Mouse (Mus musculus) A20 (cell line): ENCODE data around the gene Ttc7.
"Not testable (repeated sequence)": the region's sequence is repeated elsewhere in the genome, so short reads cannot be mapped to it uniquely, and the experiment has no call there.

ENCODE experiments used
- DNase-seq: peaks from one replicate; pipeline ENCODE4 v3.0.0-alpha.2; 2011; ENCODE audit warnings: low read depth, low spot score

Gene Ttc7

DNA sequence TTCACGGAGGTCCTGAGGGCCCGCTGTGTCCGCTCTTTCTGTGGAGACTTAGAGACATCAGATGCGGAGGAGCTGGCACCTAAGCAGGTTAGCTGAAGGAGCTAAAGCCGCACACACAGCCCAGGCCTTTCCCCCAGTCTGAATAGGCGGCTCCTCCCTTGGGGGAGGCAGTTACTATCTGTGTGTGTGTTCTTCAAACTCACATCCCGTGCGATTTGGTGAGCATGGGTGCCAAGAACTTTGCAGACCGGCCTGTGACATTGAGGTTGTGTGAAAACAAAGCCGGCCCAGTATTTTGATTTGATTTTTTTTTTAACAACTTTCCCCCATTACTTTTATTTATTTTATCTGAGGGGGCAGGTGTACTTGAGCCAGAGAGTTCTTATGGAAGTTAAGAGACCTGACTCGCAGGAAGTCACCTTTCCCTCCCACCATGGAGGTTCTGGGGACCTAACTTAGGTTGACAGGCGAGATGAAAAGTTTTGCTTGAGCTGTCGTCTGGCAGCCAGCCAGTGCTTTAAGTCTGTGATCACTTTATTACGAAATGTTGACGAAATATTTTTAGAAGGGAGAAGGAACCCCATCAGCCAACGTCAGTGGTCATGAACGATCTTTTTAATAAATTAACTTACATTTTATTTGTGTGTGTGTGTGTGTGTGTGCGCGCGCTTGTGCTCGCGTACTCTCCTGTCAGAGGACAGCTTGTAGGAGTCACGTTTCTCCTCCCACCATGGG is 3.2 kb downstream of the Ttc7 start:
- no peak for DNase-seq

DNA sequence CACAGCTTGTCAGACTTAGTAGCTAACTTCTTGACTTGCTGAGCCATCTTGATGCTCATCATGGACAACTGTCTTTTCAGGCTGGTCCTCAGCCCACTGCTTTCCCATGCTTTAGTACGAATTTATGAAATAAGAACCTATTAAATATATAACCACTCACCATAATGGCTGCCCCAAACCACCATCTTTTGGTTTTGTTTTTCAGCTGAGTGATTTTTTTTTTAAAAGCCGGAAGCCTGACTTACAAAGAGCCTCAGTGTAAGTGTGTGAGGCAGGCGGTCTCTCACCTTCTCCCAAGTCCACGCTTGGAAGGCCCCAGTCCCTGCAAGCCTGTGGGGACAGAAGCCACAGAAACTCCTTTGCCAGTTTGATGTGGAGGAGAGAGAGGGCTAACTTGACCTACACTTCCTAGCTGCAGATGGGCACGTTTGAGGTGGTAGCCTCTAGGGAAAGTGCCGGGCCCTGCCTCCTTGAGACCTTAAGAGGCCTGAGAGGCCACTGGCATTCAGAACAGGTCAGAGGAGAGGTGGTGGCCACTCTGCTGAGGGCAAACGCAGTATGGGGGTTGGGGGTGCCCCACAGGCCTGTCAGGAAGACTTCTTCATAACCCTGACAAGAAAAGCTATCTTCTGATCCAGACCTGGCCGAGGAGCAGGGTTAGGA is 3.9 kb downstream of the Ttc7 start:
- DNase-seq = no peak

GRCm38 (mm10) chr17:87287197-87287777 is 4.6 kb downstream of the Ttc7 start:
- DNase-seq = no peak

- DNase-seq = no peak
Observed at GRCm38 (mm10) chr17:87288131-87288530, 5.4 kb downstream of the Ttc7 start.

DNA sequence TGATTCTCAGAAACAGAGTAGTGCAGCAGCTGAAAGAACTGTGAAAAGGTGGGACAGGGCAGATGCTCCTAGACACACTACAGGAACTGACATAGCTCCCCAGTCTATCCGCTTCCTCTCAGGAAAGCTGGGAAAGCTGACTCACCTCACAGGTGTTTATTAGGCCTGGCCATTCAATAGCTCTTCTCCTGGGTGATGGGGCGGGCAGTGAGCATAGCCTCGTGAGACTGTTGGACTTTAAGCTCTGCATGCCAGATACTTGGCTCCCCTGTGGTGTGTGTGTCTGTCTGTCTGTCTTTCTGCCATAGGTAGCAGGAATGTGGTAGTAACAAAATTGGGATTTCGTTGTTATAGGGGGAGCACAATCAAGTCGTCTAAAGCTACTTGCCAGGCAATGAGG is 6.7 kb downstream of the Ttc7 start:
- no peak for DNase-seq

DNA sequence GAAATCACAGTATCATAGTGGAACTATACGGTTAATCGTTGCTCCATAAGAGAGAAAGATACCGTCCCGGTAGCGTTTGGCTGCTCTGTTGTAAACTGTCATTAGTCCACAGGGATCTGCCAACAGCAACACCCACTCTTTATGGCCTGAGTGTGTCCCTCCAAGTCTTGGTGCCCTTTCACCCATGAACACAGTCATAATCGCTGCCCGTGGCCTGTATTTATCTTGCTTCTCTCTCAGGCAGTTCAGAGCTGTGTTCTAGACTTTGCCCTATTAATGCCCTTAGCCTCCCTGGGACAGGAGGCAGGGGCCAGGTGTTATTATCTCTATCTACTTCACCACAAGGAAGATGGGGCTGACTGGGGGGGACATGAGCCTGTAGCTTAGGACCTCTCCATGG is 8.4 kb downstream of the Ttc7 start:
- DNase-seq = no peak

DNA sequence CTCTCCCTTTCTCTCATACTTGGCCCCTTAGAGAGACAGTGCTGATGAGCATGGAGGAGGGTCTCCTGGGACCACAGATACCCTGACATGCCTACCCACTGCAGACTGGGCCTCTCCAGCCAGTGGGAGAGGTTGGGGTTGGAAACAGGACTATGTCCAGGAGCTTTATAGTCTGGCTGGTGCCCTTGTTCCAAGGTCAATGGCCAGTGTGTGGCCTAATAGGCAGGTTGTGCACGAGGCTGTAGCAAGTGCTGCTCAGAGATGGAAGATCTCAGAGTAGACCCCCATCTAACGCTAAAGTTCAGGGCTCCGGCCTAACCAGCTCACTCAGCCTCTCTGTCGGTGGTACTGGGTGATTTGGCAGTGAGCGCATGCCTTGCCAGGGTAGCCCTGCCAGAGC is 9.1 kb downstream of the Ttc7 start:
- DNase-seq = no peak

DNA sequence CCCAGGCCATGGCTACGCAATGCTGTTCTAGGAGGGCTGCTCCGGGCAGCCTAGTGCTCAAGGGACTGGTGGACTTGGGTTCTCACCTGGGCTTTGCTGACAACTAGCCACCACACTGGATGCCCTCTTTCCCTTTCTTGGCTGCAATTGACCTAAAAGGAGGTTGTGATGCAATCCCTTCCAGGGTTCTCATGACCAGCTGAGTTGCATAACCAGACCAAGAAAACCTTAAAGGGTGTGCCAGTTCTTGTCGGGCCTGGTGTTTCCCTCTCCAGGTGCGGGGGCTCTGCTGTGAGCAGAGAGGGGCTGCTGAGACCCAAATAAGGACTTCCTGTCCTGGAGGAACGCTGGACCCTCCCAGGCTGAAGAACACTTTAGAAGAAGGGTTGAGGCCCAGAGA is 10.4 kb downstream of the Ttc7 start:
- DNase-seq = no peak

GRCm38 (mm10) chr17:87295738-87296137 is 13.1 kb downstream of the Ttc7 start:
- DNase-seq = no peak

DNA sequence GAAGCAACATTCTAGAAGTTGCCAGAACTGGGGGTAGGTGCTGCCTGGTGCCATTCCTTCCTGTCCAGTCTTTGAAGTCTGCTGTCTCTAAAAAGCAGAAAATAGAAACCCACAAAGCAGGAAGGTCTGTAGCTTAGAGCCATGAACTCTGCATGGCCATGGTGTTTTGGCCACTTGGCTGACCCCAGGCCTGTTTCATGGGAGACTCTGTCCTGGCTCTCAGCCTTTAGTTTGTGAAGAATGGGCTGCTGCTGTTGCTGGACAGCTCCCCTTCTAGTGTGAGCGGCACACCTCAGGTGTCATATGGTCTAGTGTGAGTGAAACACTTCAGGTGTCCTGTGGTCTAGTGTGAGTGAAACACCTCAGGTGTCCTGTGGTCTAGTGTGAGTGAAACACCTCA is 14.0 kb downstream of the Ttc7 start:
- not testable (repeated sequence) for DNase-seq

- DNase-seq = peak; percentile 50
Observed at GRCm38 (mm10) chr17:87298944-87299343, 16.3 kb downstream of the Ttc7 start.

DNA sequence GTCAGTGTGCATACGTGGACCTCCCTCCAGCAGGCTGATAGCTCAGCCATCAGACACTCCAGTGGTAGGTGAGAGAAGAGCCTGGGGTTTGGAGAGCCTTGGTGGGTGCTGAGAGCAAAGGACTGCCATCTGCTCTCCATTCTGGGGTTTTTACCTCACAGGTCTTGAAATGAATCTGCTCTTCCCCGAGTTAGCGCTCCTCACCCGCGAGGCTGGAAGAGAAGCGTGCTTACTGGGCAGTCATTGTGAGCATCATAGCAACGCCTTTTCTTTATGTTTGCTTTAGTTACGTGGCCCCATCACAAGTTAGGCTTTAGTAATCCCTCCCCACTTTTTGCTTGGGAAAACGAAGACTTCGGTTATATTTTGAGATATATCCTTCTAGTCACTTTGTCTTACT is 17.7 kb downstream of the Ttc7 start:
- peak; percentile 42 for DNase-seq

- peak; percentile 76 for DNase-seq
Observed at GRCm38 (mm10) chr17:87301607-87302006, 18.9 kb downstream of the Ttc7 start.

DNA sequence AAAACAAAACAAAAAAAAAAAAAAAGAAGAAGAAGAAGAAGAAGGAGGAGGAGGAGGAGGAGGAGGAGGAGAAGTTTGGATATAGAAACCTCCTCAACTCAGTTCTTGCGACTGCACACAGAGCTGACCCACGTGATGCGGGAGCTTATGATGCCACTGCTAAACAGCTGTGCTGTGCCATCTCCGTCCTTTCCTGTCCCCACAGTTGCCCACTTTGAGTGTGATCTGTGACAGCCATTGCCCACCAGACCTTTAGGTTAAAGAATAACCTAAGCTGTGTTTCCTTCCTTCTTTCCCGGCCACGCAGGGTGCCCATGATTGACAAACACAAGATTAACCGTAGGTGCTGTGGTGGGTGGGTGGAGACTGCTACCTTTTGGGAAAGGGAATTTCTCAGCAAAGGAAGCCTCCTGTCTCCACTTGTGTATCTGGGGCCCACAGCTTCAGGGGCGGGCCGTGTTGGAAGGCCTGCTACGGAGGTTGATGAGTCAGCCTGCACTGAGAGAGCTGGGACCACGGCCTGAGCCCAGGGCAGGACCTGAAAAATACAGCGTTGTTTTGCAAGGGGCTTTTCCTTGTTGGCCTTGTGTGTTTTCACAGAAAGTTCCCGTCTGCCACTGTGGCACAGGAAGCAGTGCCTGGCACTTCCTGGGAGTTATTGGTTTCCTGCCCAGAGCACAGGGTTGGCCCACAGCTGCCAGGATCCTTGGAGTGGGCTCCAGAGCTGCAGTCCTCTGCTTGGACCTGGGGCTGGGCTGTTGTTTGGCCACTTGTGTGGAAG is 19.5 kb downstream of the Ttc7 start:
- no peak for DNase-seq

GRCm38 (mm10) chr17:87304151-87304894 is 21.6 kb downstream of the Ttc7 start:
- no peak for DNase-seq

- no peak for DNase-seq
Observed at GRCm38 (mm10) chr17:87305065-87305464, 22.4 kb downstream of the Ttc7 start.

GRCm38 (mm10) chr17:87306746-87307145 is 24.1 kb downstream of the Ttc7 start:
- no peak for DNase-seq

DNA sequence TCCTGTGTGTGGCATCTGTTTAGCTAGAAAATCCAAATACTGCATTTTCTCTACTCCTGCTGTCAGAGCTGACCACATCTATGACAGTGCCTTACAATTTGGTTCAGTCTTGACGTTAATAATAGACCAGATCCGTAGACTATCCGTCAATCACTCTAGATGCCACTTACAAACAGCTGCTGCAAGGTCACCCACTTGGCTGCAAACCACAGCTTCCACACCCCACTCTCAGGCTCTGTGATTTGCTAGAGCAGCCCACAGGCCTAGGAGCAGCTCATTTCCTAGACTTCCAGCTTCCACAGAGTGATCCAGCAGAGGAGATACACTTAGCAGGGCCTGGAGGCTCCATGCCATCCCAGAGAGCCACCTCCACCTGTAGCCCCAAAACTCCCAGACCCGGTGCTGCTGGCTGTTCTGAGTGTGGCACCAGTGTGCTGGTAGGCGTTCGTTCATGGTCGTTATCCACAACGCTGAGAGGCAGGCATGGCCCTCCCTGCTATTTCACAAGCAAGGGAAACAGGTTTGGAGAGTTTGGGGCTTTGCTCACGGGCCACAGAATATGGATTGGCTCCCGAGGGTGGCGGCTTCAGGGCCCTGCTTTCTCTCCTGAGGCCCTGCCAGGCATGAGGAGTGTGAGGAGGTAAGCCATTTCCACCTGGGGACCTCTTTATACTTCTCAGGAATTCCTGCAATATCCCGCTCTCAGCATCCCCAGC is 26.5 kb downstream of the Ttc7 start:
- DNase-seq = no peak

DNA sequence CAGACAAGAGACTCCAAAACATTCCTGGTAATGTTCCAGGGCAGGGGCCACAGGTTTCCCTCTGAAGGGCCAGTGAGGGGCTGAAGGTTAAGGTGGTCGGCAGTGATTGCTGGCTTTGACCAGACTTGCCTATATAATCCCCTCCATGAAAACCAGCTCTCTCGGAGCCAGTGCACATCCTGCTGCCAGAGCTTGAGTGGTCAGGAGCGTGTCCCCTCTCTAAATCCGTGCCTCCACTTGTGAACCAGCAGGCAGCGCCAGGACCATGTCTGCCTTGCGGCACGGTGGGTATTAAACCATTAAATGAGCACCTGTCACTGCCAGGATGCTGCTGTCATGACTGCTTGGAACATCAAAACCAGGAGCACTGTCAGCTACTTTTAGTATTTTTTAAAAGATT is 27.8 kb downstream of the Ttc7 start:
- DNase-seq = no peak

DNA sequence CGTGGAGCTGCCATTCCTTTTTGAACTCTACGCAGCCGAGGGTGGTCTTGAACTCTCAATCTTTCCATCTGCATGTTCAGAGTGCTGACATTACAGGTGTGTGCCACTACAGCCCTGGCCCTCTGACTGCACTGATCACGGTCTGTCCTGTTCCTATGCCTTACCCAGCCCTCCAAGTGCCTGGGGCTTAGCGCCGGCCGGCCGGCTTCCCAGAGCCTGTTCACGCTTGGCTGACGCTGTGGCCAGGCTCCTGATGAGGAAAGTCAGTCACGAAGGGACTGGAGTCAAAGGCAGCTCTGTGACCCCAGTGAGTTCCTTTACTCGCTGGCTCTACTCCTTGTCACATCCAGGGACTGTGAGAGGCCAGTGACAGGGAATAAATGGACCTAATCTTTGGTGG is 29.7 kb downstream of the Ttc7 start:
- DNase-seq = no peak
